Mouse (Mus musculus) cerebellum, postnatal 14 days (tissue): ENCODE measurements around the gene Igflr1.

Experiments
- DNase-seq, 2 experiments: peaks; one replicate each; pipeline ENCODE4 v3.0.0; 2021; ENCODE audit warnings: mixed read lengths in 2 of 2

Igflr1 gene

DNA sequence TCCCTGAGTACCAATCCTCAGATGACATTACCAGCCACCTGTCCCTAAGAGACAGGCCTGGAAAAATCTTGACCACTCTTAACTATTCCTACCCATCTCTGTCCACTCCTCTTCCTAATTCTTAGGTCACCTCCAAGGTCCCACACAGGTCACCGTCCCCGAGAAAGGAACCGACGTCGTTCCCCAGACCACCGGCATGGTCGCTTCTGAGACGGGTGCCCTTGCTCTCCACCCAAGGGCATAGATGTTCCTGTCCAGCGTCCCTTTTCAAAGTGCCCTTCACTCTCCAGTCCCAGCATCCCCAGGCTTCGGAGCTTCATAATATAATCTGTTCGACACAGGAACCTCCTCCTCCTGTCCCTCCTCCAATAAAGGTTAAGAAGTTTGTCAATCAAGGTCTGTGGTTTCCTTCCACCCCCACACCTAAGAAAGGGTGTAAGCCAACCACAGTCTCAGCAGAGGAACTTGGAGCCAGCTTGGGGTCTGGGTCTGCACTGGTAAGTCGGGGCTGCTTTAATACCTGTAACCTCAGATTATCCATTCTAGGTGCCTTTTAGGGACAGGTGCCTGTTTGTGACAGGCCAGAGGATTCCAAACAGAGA is at the start of gene Igflr1:
TSS of gene Igflr1 (plus strand) at position 458 of the 602 bp plus-strand sequence.
- DNase-seq = no peak

DNA sequence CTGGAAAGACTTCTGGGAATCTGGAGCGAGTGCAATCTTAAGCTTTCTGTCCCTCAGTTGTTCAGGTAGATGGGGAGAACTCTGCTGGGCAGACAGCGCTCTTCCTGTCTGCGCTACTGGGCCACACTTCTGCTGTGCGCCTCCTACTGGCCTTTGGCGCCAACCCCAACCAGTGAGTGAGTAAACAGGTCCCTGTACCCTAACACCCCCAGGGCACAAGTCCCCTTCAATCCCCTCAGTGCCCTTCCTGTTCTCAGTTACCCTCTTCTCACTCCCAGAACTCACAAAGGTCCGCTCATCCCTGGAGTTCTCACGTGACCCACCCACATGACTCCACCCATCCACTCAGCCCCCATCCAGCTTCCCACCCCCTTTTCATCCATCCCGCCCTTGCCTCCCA is 46.9 kb upstream of the Igflr1 start:
- no peak for DNase-seq

DNA sequence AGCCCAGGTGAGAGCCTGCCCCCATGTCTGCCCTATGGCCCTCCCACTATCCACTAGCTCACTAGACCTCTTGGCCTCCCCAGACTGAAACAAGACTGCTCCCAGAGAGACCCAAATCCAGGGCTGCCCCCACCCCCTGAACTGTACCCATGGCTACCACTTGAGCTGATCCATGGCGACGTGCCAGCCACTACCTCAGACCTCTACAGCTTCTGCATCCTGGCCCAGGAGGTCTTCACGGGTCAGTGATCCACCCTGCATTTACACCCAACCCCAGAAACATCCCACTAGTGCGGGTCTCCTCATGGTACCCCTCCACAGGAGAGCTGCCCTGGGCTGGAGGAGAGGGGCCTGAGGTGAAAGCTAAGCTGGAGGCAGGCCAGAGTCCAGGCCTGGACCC is 44.8 kb upstream of the Igflr1 start:
- peak; percentile 38 to 66 for DNase-seq

GRCm38 (mm10) chr7:30520856-30521255 is 44.4 kb upstream of the Igflr1 start:
- DNase-seq = peak; percentile 75 to 77

- no peak for DNase-seq
Observed at GRCm38 (mm10) chr7:30522871-30523270, 42.4 kb upstream of the Igflr1 start.

DNA sequence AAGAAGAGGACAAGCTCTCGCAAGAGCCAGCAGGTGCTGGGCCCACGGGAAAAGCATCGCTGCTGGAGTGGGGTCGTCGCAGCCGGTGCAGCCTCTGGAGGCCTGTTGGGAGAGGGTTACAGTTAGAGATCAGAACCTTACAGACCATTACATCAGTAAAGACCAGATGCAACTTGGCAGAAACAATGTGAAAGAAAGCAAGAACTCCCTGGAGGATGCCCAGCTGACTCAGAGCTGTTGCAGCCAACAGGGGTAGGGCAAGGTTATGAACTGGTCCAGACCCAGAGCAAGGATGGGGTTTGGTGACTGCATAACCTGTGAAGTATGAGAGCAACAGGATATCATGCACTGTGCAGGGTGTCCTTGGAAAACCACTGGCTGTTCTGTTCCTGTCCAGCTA is 40.7 kb upstream of the Igflr1 start:
- no peak for DNase-seq

GRCm38 (mm10) chr7:30525954-30526353 is 39.3 kb upstream of the Igflr1 start:
- DNase-seq = no peak

DNA sequence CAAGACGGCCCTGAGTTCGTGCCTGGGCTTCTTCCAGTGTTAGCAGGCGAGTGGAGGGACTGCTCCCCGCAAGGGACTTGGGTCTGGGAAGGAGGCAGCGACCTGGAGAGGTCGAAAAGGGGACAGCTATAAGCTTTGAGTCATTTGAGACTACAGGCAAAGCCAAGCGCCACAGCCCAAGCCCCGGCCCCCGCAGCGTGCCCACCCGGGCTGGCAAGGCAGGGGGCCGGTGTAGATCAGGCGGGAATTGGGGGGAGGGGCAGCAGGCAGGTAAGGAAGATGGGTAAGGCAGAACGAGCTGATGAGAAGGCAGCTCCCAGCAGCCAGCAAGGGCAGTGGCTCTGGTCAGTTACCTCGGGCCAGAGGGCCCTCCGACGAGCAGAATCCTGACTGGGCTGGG is 38.8 kb upstream of the Igflr1 start:
- no peak for DNase-seq

DNA sequence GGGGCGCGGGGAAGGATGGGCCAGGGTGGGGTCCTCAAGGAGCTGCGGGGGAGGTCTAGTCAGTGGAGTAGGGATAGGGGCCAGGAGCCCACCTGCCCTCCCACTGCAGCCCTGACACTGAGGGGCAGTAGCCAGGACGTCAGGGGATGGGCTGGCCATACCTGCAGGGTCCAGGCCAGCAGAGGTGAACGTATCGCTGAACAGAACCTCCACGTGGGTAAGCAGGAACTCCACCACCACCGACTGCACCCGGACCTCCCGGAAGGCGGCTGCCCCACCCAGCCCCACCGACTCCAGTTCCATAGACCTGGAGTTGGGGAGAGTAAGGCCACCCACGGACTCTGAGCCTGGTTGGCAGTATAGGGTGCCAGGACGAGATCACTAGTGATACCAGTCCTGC is 38.2 kb upstream of the Igflr1 start:
- no peak for DNase-seq

DNA sequence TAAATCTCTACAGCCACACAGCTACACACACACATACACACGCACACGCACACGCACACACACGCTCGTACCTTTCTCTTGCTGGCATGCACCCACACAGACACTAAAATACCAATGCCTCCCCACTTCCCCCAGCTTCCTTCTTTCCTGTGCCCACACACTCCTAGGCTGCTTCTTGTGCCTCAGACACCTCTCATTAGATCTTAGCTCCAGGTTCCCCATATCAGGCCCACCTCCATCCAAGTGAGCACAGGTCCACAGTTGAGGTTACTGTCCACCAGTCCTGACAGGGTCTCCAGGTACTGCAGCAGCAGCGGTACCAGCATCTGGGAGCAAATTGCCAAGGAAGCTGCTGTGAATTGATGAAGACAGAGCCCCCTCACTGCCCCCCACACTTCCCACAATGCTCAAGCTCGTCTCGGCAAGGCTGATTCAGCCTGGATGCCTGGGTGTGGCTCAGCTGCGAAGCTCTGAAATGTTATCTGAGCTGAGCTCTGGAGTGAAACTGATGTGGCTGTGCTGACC is 33.9 kb upstream of the Igflr1 start:
- no peak for DNase-seq

DNA sequence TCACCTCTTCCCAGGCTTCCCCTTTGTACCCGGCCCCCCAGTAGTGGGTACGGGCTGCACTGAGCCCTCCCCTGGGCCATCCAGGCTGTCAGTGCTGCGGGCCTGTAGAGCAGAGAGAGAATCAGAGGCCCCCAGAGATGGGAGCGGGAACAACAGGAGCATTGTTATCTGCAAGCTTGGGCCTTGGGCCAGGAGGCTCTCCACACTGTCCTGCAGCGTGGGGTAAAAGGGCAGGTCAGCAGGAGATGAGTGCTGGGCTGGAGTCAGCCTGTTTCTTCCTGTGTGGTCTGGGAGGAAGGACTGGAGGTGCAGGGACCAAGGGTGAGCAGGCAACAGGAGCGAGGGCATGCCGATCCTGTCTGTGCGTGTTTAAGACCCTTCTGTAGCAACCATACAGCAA is 32.3 kb upstream of the Igflr1 start:
- DNase-seq = peak in 1 of 2 experiments; percentile 44

DNA sequence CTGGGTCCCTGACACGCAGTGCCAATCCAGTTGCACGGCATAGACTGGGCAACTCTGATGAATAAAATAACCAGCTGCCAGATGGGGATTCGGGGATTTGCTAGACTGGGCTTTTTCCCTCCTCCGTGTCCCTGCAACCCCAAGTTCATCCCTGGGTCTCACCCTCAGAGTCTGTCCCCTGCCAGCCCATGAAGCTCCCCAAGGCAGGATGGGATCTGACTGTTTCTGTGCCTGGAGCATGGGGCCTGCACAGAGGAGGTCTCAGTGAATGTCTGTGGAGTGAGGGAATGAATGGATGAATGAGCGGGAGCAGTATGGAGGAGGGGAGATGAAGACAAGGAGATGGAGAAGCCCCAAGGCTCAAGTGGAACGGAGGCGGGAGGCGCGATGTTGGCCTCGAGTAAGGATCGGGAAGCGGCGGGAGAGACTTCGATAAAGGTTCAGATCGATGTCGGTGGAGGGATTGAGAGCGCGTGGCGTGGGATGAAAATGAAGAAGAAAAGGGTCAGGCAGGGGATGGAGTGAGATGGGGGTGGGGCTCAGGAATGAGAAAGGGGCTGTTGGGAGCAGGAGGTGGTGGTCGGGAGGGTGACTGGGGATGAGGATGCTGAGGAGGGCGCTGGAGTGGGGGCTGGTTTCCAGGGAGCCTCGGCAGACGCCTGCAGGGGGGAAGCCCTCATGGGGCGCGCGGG is 31.1 kb upstream of the Igflr1 start:
- DNase-seq = peak in 1 of 2 experiments; percentile 33

DNA sequence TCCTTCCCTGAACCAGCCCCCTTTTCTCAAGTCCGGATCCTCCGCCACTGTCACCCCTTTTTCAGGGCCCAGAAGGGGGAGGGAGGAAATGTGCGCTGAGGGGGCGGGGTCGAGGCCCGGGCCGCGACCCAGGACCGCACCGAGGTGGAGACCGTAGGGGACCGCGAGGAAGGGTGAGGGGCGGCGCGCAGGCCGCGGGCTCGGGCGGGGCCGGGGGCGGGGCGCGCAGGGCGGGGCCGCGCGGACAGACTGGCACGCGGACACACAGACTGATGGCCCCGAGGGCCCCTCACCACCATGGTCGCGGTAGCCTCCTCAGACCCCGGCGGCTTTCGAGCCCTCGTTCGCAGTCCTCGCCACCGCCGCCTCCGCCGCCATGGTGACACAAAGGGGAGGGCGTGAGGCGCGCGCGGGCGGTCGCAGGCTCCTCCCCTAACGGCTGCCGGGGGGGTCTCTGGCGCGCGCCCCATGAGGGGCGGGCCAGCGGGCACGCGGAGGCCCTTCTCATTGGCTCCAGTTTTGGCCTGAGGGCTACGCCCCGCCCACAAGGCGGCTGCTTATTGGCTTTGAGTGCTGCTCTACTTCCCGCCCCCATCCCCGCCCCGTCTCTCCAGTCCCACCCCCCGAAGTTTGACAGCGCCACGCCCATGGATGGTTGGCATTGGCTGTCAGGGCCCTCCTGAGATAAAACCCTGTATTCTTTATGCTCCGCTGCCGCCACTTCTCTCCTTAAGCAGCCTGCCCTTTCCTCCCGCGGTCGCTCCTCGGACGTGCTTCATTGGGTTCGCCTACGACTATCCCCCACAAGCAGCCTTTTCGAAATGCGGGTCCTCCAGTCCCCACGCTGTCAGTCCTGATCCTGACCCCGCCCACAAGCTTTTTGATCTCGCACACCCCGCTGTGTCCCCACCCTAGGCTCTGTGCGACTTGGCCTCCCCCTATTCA is 30.3 kb upstream of the Igflr1 start, which contains the start of gene Arhgap33:
TSS of gene Arhgap33 (minus strand) at position 428 of the 945 bp plus-strand sequence.
- DNase-seq = peak; percentile 98 to 99

DNA sequence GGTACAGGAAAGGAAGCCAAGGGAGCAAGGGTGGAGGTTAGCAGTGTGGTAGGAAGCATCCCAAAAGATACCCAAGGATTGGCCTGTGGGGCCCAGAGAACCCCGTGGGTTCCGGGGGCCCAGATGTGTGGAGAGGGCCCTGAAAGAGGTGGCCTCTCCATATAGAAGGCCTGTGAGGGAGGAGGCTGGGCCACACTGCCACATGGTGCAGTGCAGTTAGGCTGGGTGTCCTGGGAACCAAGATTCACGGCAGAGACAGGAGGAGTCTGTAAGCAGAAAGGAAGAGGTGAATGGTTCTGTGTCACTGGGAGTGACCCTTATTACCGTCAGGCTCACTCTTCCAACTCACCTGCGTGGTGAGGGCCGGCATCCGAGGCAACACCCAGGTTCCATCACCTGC is 24.7 kb upstream of the Igflr1 start:
- DNase-seq = no peak

- no peak for DNase-seq
Observed at GRCm38 (mm10) chr7:30544327-30544726, 20.9 kb upstream of the Igflr1 start.

DNA sequence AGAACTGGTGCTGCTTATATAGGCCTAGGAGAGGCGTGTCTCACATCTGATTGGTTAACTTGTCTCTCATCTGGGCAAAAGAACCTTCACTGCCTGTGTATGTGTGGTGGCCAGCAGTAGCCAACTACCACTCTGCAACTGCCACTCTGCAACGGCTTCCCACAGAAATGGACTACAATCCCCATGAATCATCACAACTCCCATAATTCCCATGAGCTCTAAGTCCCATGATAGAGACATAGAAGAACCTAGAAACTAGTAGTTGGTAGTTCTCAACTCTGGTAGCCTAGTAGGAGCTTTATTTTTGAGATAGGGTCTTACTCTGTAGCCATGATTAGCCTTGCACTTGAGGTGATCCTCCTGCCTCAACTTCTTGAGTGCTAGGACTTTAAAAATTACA is 15.3 kb upstream of the Igflr1 start:
- DNase-seq = no peak

DNA sequence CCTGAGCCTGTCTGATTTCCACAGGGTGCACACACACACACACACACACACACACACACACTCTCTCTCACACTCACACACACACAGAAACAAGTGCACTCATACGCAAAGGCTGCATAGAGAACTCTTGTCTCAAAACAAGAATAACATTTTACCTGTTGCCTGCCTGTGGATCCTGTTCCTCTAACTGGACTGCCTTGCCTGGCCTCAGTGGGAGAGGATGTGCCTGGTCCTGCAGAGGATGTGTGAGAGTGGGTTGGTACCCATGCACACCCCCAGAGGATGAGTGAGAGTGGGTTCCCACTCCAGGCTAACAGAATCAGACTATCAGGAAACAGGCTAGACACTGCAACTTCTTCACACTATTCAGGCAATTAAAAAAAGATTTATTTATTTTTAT is 14.6 kb upstream of the Igflr1 start:
- no peak for DNase-seq

GRCm38 (mm10) chr7:30551445-30552101 is 13.7 kb upstream of the Igflr1 start:
- peak in 1 of 2 experiments; percentile 72 for DNase-seq

DNA sequence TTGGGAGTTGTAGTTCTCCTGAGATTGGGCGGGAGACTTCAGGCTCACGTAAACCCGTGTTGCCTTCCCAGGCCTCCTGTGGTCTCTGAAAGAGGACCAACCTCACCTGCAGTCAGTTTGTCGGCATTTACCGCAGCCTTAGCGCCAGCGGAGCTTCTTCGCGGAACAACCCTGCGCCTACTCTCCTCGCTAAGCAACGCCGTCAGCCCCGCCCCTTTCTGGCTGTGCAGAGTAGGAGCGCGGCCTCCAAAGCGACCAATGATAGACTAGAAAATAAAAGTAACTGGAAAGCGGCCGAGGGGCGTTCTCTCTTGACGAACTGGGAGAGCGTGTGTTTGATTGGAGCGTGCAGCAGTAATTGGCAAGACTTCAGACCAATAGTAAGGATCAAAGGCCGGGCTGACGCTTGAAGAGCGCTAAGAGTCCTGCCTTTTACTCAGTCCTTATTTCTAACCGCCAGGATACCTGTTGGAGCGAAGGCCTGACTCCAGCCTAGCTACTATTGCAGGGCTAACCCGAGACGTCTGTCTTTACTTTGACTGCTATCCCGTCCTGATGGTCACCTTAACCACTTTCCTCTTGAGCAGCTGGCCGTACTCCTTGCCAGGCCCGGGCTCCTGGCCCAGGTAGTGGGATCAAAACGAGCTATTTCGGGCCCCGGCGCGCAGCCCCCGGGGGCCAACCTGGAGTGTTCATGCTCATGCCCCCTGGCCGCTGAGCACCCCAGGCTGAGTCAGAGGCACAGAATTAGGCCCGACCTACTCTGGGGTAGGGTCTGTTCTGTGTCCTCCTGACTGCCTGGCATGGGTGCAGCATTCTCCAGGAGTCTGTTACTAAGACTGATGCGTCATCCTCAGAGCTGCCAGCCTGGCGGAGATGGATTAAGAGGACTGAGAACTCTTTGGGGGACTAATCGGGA is 12.9 kb upstream of the Igflr1 start, which contains the start of the genes Hspb6 and Proser3:
TSS of gene Hspb6 (plus strand) at position 77 of the 919 bp plus-strand sequence.
TSS of gene Proser3 (minus strand) at position 198 of the 919 bp plus-strand sequence.
- DNase-seq = peak; percentile 98 to 99

DNA sequence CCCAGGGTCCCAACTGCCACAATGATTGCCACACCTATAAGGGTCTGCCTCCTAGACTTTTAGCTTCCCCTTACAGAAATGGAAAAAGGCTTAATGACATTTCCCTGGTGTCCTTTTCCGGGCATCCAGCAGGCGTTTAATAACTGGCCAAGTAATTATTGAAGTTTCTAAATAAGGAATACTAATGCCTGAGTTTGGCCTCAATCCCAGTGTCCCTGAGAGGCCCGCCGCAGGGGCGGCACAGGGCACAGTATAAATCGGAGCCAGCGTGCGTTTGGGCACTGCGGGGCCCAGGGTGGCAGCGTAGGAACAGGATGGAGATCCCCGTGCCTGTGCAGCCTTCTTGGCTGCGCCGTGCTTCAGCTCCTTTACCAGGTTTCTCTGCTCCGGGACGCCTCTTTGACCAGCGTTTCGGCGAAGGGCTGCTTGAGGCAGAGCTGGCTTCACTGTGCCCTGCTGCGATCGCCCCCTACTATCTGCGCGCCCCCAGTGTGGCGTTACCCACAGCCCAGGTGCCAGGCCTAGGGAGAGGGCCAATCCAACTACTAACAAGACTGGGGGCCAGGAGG is 12.1 kb upstream of the Igflr1 start:
- DNase-seq = peak; percentile 69 to 76
